Mouse (Mus musculus): ENCODE data around the gene Sgce. TPM values are rescaled to one million over a fixed set of nuclear protein-coding genes. Genes with fewer than 3 reads are reported as not detected.

Sgce gene
- total and polyA plus RNA-seq, 2 experiments: 1.6 to 6.1 TPM

GRCm38 (mm10) chr6:4716171-4716570 lies 30.8 kb downstream of the Sgce start:
- no peaks in the 10 kb centered on the region for H3K79me2 ChIP-seq (ENCODE audit: control insufficient read depth, insufficient read depth, low read length)
- H3K27ac ChIP-seq (replicated peaks; ENCODE audit: insufficient read depth, low read depth, low read length): no peak overlapping the region
- H3K4me1 ChIP-seq (ENCODE audit: control insufficient read depth, insufficient read depth, low read length): no peaks in the 10 kb centered on the region
- TF ChIP-seq POLR2A (IDR thresholded peaks at IDR 0.05; ENCODE audit: extremely low read depth, insufficient read depth, low read length): no peak
- no peak for TF ChIP-seq CTCF (IDR thresholded peaks at IDR 0.05; ENCODE audit: low read depth, low read length)
- H3K36me3 ChIP-seq (ENCODE audit: control insufficient read depth, insufficient read depth, low read length): no peaks in the 10 kb centered on the region
- no peak overlapping the region for H3K9ac ChIP-seq (ENCODE audit: low read depth, low read length)
- no peaks in the 10 kb centered on the region for H3K27me3 ChIP-seq (ENCODE audit: control insufficient read depth, insufficient read depth, low read length)
- no peak overlapping the region for H3K4me3 ChIP-seq (ENCODE audit: insufficient read depth, low read depth, low read length)
- no peak for DNase-seq (ENCODE audit: extremely low read depth, low read depth, low spot score)
- WGBS: 100% methylated on average over 2 of the region's 2 CpGs

GRCm38 (mm10) chr6:4708971-4709370 lies 38.0 kb downstream of the Sgce start:
- TF ChIP-seq POLR2A (IDR thresholded peaks at IDR 0.05; ENCODE audit: extremely low read depth, insufficient read depth, low read length) (no peak), CTCF (IDR thresholded peaks at IDR 0.05; ENCODE audit: low read depth, low read length) (no peak)
- Histone ChIP-seq H3K4me1 (ENCODE audit: control insufficient read depth, insufficient read depth, low read length) (no peaks in the 10 kb centered on the region), H3K9ac (ENCODE audit: low read depth, low read length) (no peak overlapping the region), H3K27ac (replicated peaks; ENCODE audit: insufficient read depth, low read depth, low read length) (no peak overlapping the region), H3K4me3 (ENCODE audit: insufficient read depth, low read depth, low read length) (no peak overlapping the region), H3K27me3 (ENCODE audit: control insufficient read depth, insufficient read depth, low read length) (no peaks in the 10 kb centered on the region), H3K36me3 (ENCODE audit: control insufficient read depth, insufficient read depth, low read length) (no peaks in the 10 kb centered on the region), H3K79me2 (ENCODE audit: control insufficient read depth, insufficient read depth, low read length) (no peaks in the 10 kb centered on the region)
- WGBS: 82% methylated on average over 1 of the region's 1 CpGs
- no peak for DNase-seq (ENCODE audit: extremely low read depth, low read depth, low spot score)

- no peak for TF ChIP-seq POLR2A (IDR thresholded peaks at IDR 0.05; ENCODE audit: extremely low read depth, insufficient read depth, low read length)
- TF ChIP-seq CTCF (IDR thresholded peaks at IDR 0.05; ENCODE audit: low read depth, low read length): no peak
- no peak overlapping the region for H3K27ac ChIP-seq (replicated peaks; ENCODE audit: insufficient read depth, low read depth, low read length)
- H3K27me3 ChIP-seq (ENCODE audit: control insufficient read depth, insufficient read depth, low read length): no peaks in the 10 kb centered on the region
- no peak overlapping the region for H3K9ac ChIP-seq (ENCODE audit: low read depth, low read length)
- no peaks in the 10 kb centered on the region for H3K36me3 ChIP-seq (ENCODE audit: control insufficient read depth, insufficient read depth, low read length)
- DNase-seq (ENCODE audit: extremely low read depth, low read depth, low spot score): no peak
- WGBS: 88% methylated on average over 5 of the region's 5 CpGs
- H3K4me1 ChIP-seq (ENCODE audit: control insufficient read depth, insufficient read depth, low read length): no peaks in the 10 kb centered on the region
- no peaks in the 10 kb centered on the region for H3K79me2 ChIP-seq (ENCODE audit: control insufficient read depth, insufficient read depth, low read length)
- no peak overlapping the region for H3K4me3 ChIP-seq (ENCODE audit: insufficient read depth, low read depth, low read length)
Observed at GRCm38 (mm10) chr6:4706415-4706814, 40.6 kb downstream of the Sgce start.

GRCm38 (mm10) chr6:4703908-4704307 lies 43.1 kb downstream of the Sgce start:
- Histone ChIP-seq H3K4me1 (ENCODE audit: control insufficient read depth, insufficient read depth, low read length) (no peaks in the 10 kb centered on the region), H3K36me3 (ENCODE audit: control insufficient read depth, insufficient read depth, low read length) (no peaks in the 10 kb centered on the region), H3K79me2 (ENCODE audit: control insufficient read depth, insufficient read depth, low read length) (no peaks in the 10 kb centered on the region), H3K27me3 (ENCODE audit: control insufficient read depth, insufficient read depth, low read length) (no peaks in the 10 kb centered on the region), H3K27ac (replicated peaks; ENCODE audit: insufficient read depth, low read depth, low read length) (no peak overlapping the region), H3K9ac (ENCODE audit: low read depth, low read length) (no peak overlapping the region), H3K4me3 (ENCODE audit: insufficient read depth, low read depth, low read length) (no peak overlapping the region)
- no peak for TF ChIP-seq POLR2A (IDR thresholded peaks at IDR 0.05; ENCODE audit: extremely low read depth, insufficient read depth, low read length)
- TF ChIP-seq CTCF (IDR thresholded peaks at IDR 0.05; ENCODE audit: low read depth, low read length): no peak
- DNase-seq (ENCODE audit: extremely low read depth, low read depth, low spot score): no peak
- 88% methylated on average over 7 of the region's 7 CpGs for WGBS

- 88% methylated on average over 8 of the region's 8 CpGs for WGBS
- TF ChIP-seq POLR2A (IDR thresholded peaks at IDR 0.05; ENCODE audit: extremely low read depth, insufficient read depth, low read length): no peak
Observed at GRCm38 (mm10) chr6:4701641-4702040, 45.4 kb downstream of the Sgce start.

GRCm38 (mm10) chr6:4695778-4696177 lies 51.2 kb downstream of the Sgce start:
- DNase-seq (ENCODE audit: extremely low read depth, low read depth, low spot score): no peak
- Histone ChIP-seq H3K9ac (ENCODE audit: low read depth, low read length) (no peak overlapping the region), H3K27me3 (ENCODE audit: control insufficient read depth, insufficient read depth, low read length) (no peaks in the 10 kb centered on the region), H3K36me3 (ENCODE audit: control insufficient read depth, insufficient read depth, low read length) (no peaks in the 10 kb centered on the region), H3K79me2 (ENCODE audit: control insufficient read depth, insufficient read depth, low read length) (no peaks in the 10 kb centered on the region), H3K27ac (replicated peaks; ENCODE audit: insufficient read depth, low read depth, low read length) (no peak overlapping the region), H3K4me1 (ENCODE audit: control insufficient read depth, insufficient read depth, low read length) (no peaks in the 10 kb centered on the region), H3K4me3 (ENCODE audit: insufficient read depth, low read depth, low read length) (no peak overlapping the region)
- 75% methylated on average over 3 of the region's 3 CpGs for WGBS
- TF ChIP-seq POLR2A (IDR thresholded peaks at IDR 0.05; ENCODE audit: extremely low read depth, insufficient read depth, low read length) (no peak), CTCF (IDR thresholded peaks at IDR 0.05; ENCODE audit: low read depth, low read length) (no peak)

More at GRCm38 (mm10) chr6:4701641-4702040, 45.4 kb downstream of the Sgce start:
- Histone ChIP-seq H3K4me1 (ENCODE audit: control insufficient read depth, insufficient read depth, low read length) (no peaks in the 10 kb centered on the region), H3K9ac (ENCODE audit: low read depth, low read length) (no peak overlapping the region), H3K27ac (replicated peaks; ENCODE audit: insufficient read depth, low read depth, low read length) (no peak overlapping the region), H3K27me3 (ENCODE audit: control insufficient read depth, insufficient read depth, low read length) (no peaks in the 10 kb centered on the region), H3K79me2 (ENCODE audit: control insufficient read depth, insufficient read depth, low read length) (no peaks in the 10 kb centered on the region), H3K4me3 (ENCODE audit: insufficient read depth, low read depth, low read length) (no peak overlapping the region), H3K36me3 (ENCODE audit: control insufficient read depth, insufficient read depth, low read length) (no peaks in the 10 kb centered on the region)
- no peak for DNase-seq (ENCODE audit: extremely low read depth, low read depth, low spot score)

All from liver, adult 2 months (tissue).